In the genomic region with DNA sequence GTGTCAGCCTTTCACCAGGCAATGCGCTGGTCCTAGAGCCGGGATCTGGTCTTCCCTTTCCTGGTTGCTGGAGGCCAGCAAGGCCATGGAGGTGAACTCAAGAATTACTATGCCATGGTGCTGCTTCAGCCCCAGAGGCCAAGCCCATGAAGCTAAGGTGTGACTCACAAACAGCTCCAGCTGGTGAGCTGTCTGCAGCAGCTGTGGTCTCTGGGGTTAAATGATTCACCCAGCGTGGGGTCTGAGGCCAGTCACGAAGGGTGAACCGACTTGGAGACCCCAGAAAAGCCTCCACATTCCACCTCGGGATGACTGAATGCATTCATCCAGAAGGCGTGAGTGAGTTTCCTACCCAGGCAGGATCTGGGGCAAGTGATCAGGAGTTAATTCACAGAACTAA, we compare ENCODE assay signal across 21 mouse cellular contexts. TPM values are rescaled to one million over a fixed set of nuclear protein-coding genes. Genes with fewer than 3 reads are reported as not detected.
"Had no signal": no experiment of that assay in that cellular context is flagged by ENCODE, and none has a peak within 500 bp of the region (broad histone marks: within the 10 kb centered on the region; RNA-seq: fewer than 3 reads in every experiment).

No protein-coding gene starts in this region.

- H3K9ac ChIP-seq: lung, embryonic 14.5 days; midbrain, embryonic 13.5 days had no signal

- H3K4me3 ChIP-seq: midbrain, embryonic 10.5 days; midbrain, embryonic 13.5 days had no signal

- H3K9me3 ChIP-seq: midbrain, embryonic 10.5 days; midbrain, embryonic 13.5 days had no signal

- H3K27me3 ChIP-seq: midbrain, embryonic 13.5 days had no signal

- H3K27ac ChIP-seq: macrophage; midbrain, embryonic 10.5 days; midbrain, embryonic 13.5 days; stomach, postnatal 0 days had no signal

- H3K4me1 ChIP-seq: midbrain, embryonic 10.5 days; midbrain, embryonic 13.5 days had no signal

- ATAC-seq: lung, postnatal 0 days; midbrain, embryonic 13.5 days; midbrain, embryonic 16.5 days had no signal

- H3K4me2 ChIP-seq: lung, embryonic 14.5 days; midbrain, embryonic 13.5 days had no signal

- DNase-seq: kidney, adult 18-20 months; kidney, adult 9 months; kidney, postnatal 14 days; kidney, postnatal 4 days; lung, embryonic 14.5 days; right cerebral cortex, postnatal 14 days; right cerebral cortex, postnatal 4 days; thymus, postnatal 25 days had no signal

RNA-seq across cellular contexts. Expression of a gene that starts 15.5 kb away (rescaled TPM):
- total RNA-seq: layer of hippocampus, adult 18-20 months; layer of hippocampus, postnatal 14 days; left cerebral cortex, adult 18-20 months; left cerebral cortex, postnatal 25 days; liver, adult 2 months; megakaryocyte, adult 5-6 weeks; monocyte, adult 5-6 weeks had no signal
- polyA plus RNA-seq: liver, adult 2 months; lung, postnatal 0 days; macrophage had no signal
